Mouse (Mus musculus) limb, embryonic 15.5 days (tissue): ENCODE data around the gene Camkk2. TPM values are rescaled to one million over a fixed set of nuclear protein-coding genes. Genes with fewer than 3 reads are reported as not detected.

Source experiments
- ATAC-seq: fragments of 200-750 bp; cut with Nextera tagmentation; 2 replicates; pipeline ENCODE4 v1.8.0; 2017; ENCODE audit warnings: low read depth, moderate TSS enrichment; ENCODE audit not compliant: insufficient number of reproducible peaks, low FRiP score, low TSS enrichment
- H3K27ac ChIP-seq: fragments of 300-500 bp; sonication (generic); 2 replicates; pipeline ENCODE4 v1.5.1; 2015; ENCODE audit warnings: moderate library complexity, mild to moderate bottlenecking, inconsistent platforms
- H3K27me3 ChIP-seq: fragments of 300-500 bp; sonication (generic); 2 replicates; pipeline ENCODE4 v1.6.1; 2015; ENCODE audit warnings: inconsistent platforms
- H3K36me3 ChIP-seq: fragments of 300-500 bp; sonication (generic); 2 replicates; pipeline ENCODE4 v1.6.1; 2015; ENCODE audit warnings: inconsistent platforms
- H3K4me1 ChIP-seq: fragments of 300-500 bp; sonication (generic); 2 replicates; pipeline ENCODE4 v1.6.1; 2015; ENCODE audit warnings: inconsistent platforms
- H3K4me2 ChIP-seq: fragments of 300-500 bp; sonication (generic); 2 replicates; pipeline ENCODE4 v1.6.1; 2015; ENCODE audit warnings: mild to moderate bottlenecking, inconsistent platforms
- H3K4me3 ChIP-seq: fragments of 300-500 bp; sonication (generic); 2 replicates; pipeline ENCODE4 v1.5.1; 2015; ENCODE audit warnings: mild to moderate bottlenecking, inconsistent platforms
- H3K9ac ChIP-seq: fragments of 300-500 bp; sonication (generic); 2 replicates; pipeline ENCODE4 v1.6.1; 2015; ENCODE audit warnings: inconsistent platforms
- H3K9me3 ChIP-seq: fragments of 300-500 bp; sonication (generic); 2 replicates; pipeline ENCODE4 v1.6.1; 2016; ENCODE audit warnings: inconsistent platforms
- WGBS: fragments of 180-500 bp; shearing (Covaris S2); methylation state at CpG from one replicate; pipeline ENCODE4 v1.1.7; 2015; 5-methylcytosine and 5-hydroxymethylcytosine counted together
- polyA plus RNA-seq: library from polyadenylated mRNA; unstranded; fragments of >200 nt; fragmentation: Nextera tagmentation; extraction: Ambion mirVana; gene quantifications from 2 replicates; pipeline ENCODE4 v1.2.1, GENCODE M21; 2015

The Camkk2 gene
- polyA plus RNA-seq, 1 experiment from 2014 or later, result 37.9 TPM

GRCm38 (mm10) chr5:122705174-122705573 is 74.0 kb downstream of the Camkk2 start:
- WGBS, result 70% methylated on average over 3 of the region's 3 CpGs
- H3K4me3 ChIP-seq, result no peak overlapping the region
- H3K36me3 ChIP-seq, result no peaks in the 10 kb centered on the region
- H3K27ac ChIP-seq, result no peak overlapping the region
- H3K9me3 ChIP-seq, result no peaks in the 10 kb centered on the region
- no peak overlapping the region for H3K4me2 ChIP-seq
- H3K27me3 ChIP-seq, result no peaks in the 10 kb centered on the region
- ATAC-seq, result no peak
- H3K4me1 ChIP-seq, result peaks cover 14% of the 10 kb centered on the region
- no peak overlapping the region for H3K9ac ChIP-seq

- H3K27ac ChIP-seq, result no peak overlapping the region
- H3K9ac ChIP-seq, result no peak overlapping the region
- 84% methylated on average over 4 of the region's 4 CpGs for WGBS
- no peaks in the 10 kb centered on the region for H3K36me3 ChIP-seq
- no peak overlapping the region for H3K4me2 ChIP-seq
- H3K4me3 ChIP-seq, result no peak overlapping the region
- H3K9me3 ChIP-seq, result no peaks in the 10 kb centered on the region
- no peaks in the 10 kb centered on the region for H3K27me3 ChIP-seq
- ATAC-seq, result no peak
- H3K4me1 ChIP-seq, result peaks cover 14% of the 10 kb centered on the region
These were observed 74.6 kb downstream of the Camkk2 start for GRCm38 (mm10) chr5:122704571-122704970.

GRCm38 (mm10) chr5:122703574-122703973 is 75.6 kb downstream of the Camkk2 start:
- H3K27me3 ChIP-seq, result no peaks in the 10 kb centered on the region
- H3K9ac ChIP-seq, result no peak overlapping the region
- no peaks in the 10 kb centered on the region for H3K9me3 ChIP-seq
- WGBS, result 72% methylated on average over 2 of the region's 2 CpGs
- H3K4me1 ChIP-seq, result peaks cover 14% of the 10 kb centered on the region
- H3K4me3 ChIP-seq, result no peak overlapping the region
- H3K36me3 ChIP-seq, result no peaks in the 10 kb centered on the region
- ATAC-seq, result no peak
- no peak overlapping the region for H3K27ac ChIP-seq
- H3K4me2 ChIP-seq, result no peak overlapping the region

- Histone ChIP-seq H3K9me3 (no peaks in the 10 kb centered on the region), H3K27ac (no peak overlapping the region), H3K4me2 (no peak overlapping the region), H3K36me3 (no peaks in the 10 kb centered on the region), H3K4me1 (peaks cover 7% of the 10 kb centered on the region), H3K4me3 (no peak overlapping the region), H3K9ac (no peak overlapping the region), H3K27me3 (no peaks in the 10 kb centered on the region)
- 67% methylated on average over 6 of the region's 6 CpGs for WGBS
- ATAC-seq, result no peak
These were observed 77.1 kb downstream of the Camkk2 start for GRCm38 (mm10) chr5:122702156-122702555.

GRCm38 (mm10) chr5:122700837-122701212 is 78.4 kb downstream of the Camkk2 start:
- Histone ChIP-seq H3K27me3 (no peaks in the 10 kb centered on the region), H3K4me1 (no peaks in the 10 kb centered on the region), H3K4me2 (no peak overlapping the region), H3K27ac (no peak overlapping the region), H3K4me3 (no peak overlapping the region), H3K9me3 (no peaks in the 10 kb centered on the region), H3K36me3 (no peaks in the 10 kb centered on the region), H3K9ac (no peak overlapping the region)
- WGBS, result 58% methylated on average over 5 of the region's 5 CpGs
- no peak for ATAC-seq

GRCm38 (mm10) chr5:122700109-122700836 is 78.9 kb downstream of the Camkk2 start:
- Histone ChIP-seq H3K4me3 (no peak overlapping the region), H3K9ac (no peak overlapping the region), H3K4me1 (no peaks in the 10 kb centered on the region), H3K4me2 (no peak overlapping the region), H3K27ac (no peak overlapping the region), H3K36me3 (no peaks in the 10 kb centered on the region), H3K27me3 (no peaks in the 10 kb centered on the region), H3K9me3 (no peaks in the 10 kb centered on the region)
- 59% methylated on average over 12 of the region's 12 CpGs for WGBS
- ATAC-seq, result no peak

GRCm38 (mm10) chr5:122698701-122699060 is 80.5 kb downstream of the Camkk2 start:
- H3K9me3 ChIP-seq, result no peaks in the 10 kb centered on the region
- WGBS, result 76% methylated on average over 9 of the region's 9 CpGs
- H3K27me3 ChIP-seq, result no peaks in the 10 kb centered on the region
- ATAC-seq, result no peak
- H3K4me1 ChIP-seq, result no peaks in the 10 kb centered on the region
- H3K27ac ChIP-seq, result no peak overlapping the region
- H3K9ac ChIP-seq, result no peak overlapping the region
- H3K4me2 ChIP-seq, result no peak overlapping the region
- H3K36me3 ChIP-seq, result no peaks in the 10 kb centered on the region
- no peak overlapping the region for H3K4me3 ChIP-seq

GRCm38 (mm10) chr5:122698041-122698700 is 81.0 kb downstream of the Camkk2 start:
- H3K27ac ChIP-seq, result no peak overlapping the region
- no peak overlapping the region for H3K9ac ChIP-seq
- no peak overlapping the region for H3K4me2 ChIP-seq
- no peaks in the 10 kb centered on the region for H3K4me1 ChIP-seq
- no peak for ATAC-seq
- no peaks in the 10 kb centered on the region for H3K36me3 ChIP-seq
- no peaks in the 10 kb centered on the region for H3K27me3 ChIP-seq
- H3K4me3 ChIP-seq, result no peak overlapping the region
- H3K9me3 ChIP-seq, result no peaks in the 10 kb centered on the region
- 81% methylated on average over 10 of the region's 10 CpGs for WGBS

- WGBS, result 71% methylated on average over 8 of the region's 8 CpGs
These were observed 83.7 kb downstream of the Camkk2 start for GRCm38 (mm10) chr5:122695516-122695915.

GRCm38 (mm10) chr5:122693431-122694207 is 85.6 kb downstream of the Camkk2 start:
- Histone ChIP-seq H3K4me3 (no peak overlapping the region), H3K27ac (no peak overlapping the region), H3K4me2 (no peak overlapping the region), H3K27me3 (no peaks in the 10 kb centered on the region), H3K36me3 (no peaks in the 10 kb centered on the region), H3K9me3 (no peaks in the 10 kb centered on the region), H3K9ac (no peak overlapping the region), H3K4me1 (no peaks in the 10 kb centered on the region)
- WGBS, result 55% methylated on average over 13 of the region's 13 CpGs
- ATAC-seq, result no peak

More at GRCm38 (mm10) chr5:122695516-122695915, 83.7 kb downstream of the Camkk2 start:
- H3K36me3 ChIP-seq, result no peaks in the 10 kb centered on the region
- H3K4me3 ChIP-seq, result no peak overlapping the region
- H3K4me2 ChIP-seq, result no peak overlapping the region
- H3K9ac ChIP-seq, result no peak overlapping the region
- no peaks in the 10 kb centered on the region for H3K27me3 ChIP-seq
- no peak for ATAC-seq
- no peak overlapping the region for H3K27ac ChIP-seq
- no peaks in the 10 kb centered on the region for H3K9me3 ChIP-seq
- H3K4me1 ChIP-seq, result no peaks in the 10 kb centered on the region

- no peak overlapping the region for H3K4me3 ChIP-seq
- H3K9ac ChIP-seq, result no peak overlapping the region
- no peaks in the 10 kb centered on the region for H3K4me1 ChIP-seq
- no peaks in the 10 kb centered on the region for H3K27me3 ChIP-seq
- no peak overlapping the region for H3K27ac ChIP-seq
- H3K4me2 ChIP-seq, result no peak overlapping the region
- no peak for ATAC-seq
- H3K9me3 ChIP-seq, result no peaks in the 10 kb centered on the region
- WGBS, result 70% methylated on average over 6 of the region's 6 CpGs
- H3K36me3 ChIP-seq, result no peaks in the 10 kb centered on the region
These were observed 88.7 kb downstream of the Camkk2 start for GRCm38 (mm10) chr5:122690486-122690885.

- Histone ChIP-seq H3K9me3 (no peaks in the 10 kb centered on the region), H3K27me3 (no peaks in the 10 kb centered on the region), H3K4me1 (no peaks in the 10 kb centered on the region), H3K4me2 (no peak overlapping the region), H3K36me3 (no peaks in the 10 kb centered on the region), H3K27ac (no peak overlapping the region), H3K4me3 (no peak overlapping the region), H3K9ac (no peak overlapping the region)
- no peak for ATAC-seq
- 81% methylated on average over 7 of the region's 7 CpGs for WGBS
These were observed 90.1 kb downstream of the Camkk2 start for GRCm38 (mm10) chr5:122689153-122689552.
